Mouse (Mus musculus) heart, embryonic 14.5 days (tissue): ENCODE measurements around the gene Fam49a. TPM values are rescaled to one million over a fixed set of nuclear protein-coding genes. Genes with fewer than 3 reads are reported as not detected.

Source experiments
- ATAC-seq: fragments of 200-750 bp; cut with Nextera tagmentation; 2 replicates; pipeline ENCODE4 v1.8.0; 2017; ENCODE audit warnings: low read depth, moderate TSS enrichment; ENCODE audit not compliant: insufficient number of reproducible peaks, insufficient read depth, low FRiP score
- H3K27ac ChIP-seq, 2 experiments: fragments of 200-500 bp in 1 of 2; fragments of 300-500 bp in 1 of 2; sonication (generic) in 1 of 2; replicated peaks in 1 of 2; 2 replicates each; pipeline ENCODE4 v1.5.1; 2012 to 2014; ENCODE audit warnings: low read depth in 2 of 2, low read length in 2 of 2, control low read depth in 1 of 2, mild to moderate bottlenecking in 1 of 2, mixed read lengths in 1 of 2; ENCODE audit not compliant: control insufficient read depth in 1 of 2, insufficient read depth in 1 of 2
- H3K27me3 ChIP-seq: fragments of 300-500 bp; sonication (generic); 2 replicates; pipeline ENCODE4 v1.6.1; 2014; ENCODE audit warnings: mild to moderate bottlenecking, low read length, control low read depth; ENCODE audit not compliant: control insufficient read depth, insufficient read depth
- H3K36me3 ChIP-seq: fragments of 300-500 bp; sonication (generic); 2 replicates; pipeline ENCODE4 v1.6.1; 2014; ENCODE audit warnings: mild to moderate bottlenecking, control low read depth, low read length, mixed read lengths; ENCODE audit not compliant: control insufficient read depth, insufficient read depth
- H3K4me1 ChIP-seq, 2 experiments: fragments of 200-500 bp in 1 of 2; fragments of 300-500 bp in 1 of 2; sonication (generic) in 1 of 2; 2 replicates each; pipeline ENCODE4 v1.6.1; 2012 to 2014; ENCODE audit warnings: low read length in 2 of 2, control low read depth in 1 of 2, mixed read lengths in 1 of 2; ENCODE audit not compliant: control insufficient read depth in 2 of 2, insufficient read depth in 2 of 2
- H3K4me2 ChIP-seq: fragments of 300-500 bp; sonication (generic); 2 replicates; pipeline ENCODE4 v1.6.1; 2014; ENCODE audit warnings: mild to moderate bottlenecking, low read length
- H3K4me3 ChIP-seq, 2 experiments: fragments of 200-500 bp in 1 of 2; fragments of 300-500 bp in 1 of 2; sonication (generic) in 1 of 2; 2 replicates each; pipeline ENCODE4 v1.5.1; 2012 to 2014; ENCODE audit warnings: low read length in 2 of 2, mild to moderate bottlenecking in 2 of 2, control low read depth in 1 of 2, low read depth in 1 of 2, moderate library complexity in 1 of 2; ENCODE audit not compliant: control insufficient read depth in 1 of 2, insufficient read depth in 1 of 2
- H3K9ac ChIP-seq: fragments of 300-500 bp; sonication (generic); 2 replicates; pipeline ENCODE4 v1.6.1; 2014; ENCODE audit warnings: mild to moderate bottlenecking, low read length
- H3K9me3 ChIP-seq: fragments of 300-500 bp; sonication (generic); 2 replicates; pipeline ENCODE4 v1.6.1; 2016; ENCODE audit warnings: low read length, control low read depth; ENCODE audit not compliant: control insufficient read depth
- WGBS: fragments of 180-500 bp; shearing (Covaris S2); extraction: QIAGEN DNeasy Blood & Tissue Kit; methylation state at CpG from one replicate; pipeline ENCODE4 v1.1.7; 2014; 5-methylcytosine and 5-hydroxymethylcytosine counted together
- polyA plus RNA-seq: library from polyadenylated mRNA; unstranded; fragments of >200 nt; fragmentation: Nextera tagmentation; extraction: Ambion mirVana; gene quantifications from 2 replicates; pipeline ENCODE4 v1.2.1, GENCODE M21; 2014

The Fam49a gene
- polyA plus RNA-seq, 1 experiment from 2014 or later, result 40.5 TPM

DNA sequence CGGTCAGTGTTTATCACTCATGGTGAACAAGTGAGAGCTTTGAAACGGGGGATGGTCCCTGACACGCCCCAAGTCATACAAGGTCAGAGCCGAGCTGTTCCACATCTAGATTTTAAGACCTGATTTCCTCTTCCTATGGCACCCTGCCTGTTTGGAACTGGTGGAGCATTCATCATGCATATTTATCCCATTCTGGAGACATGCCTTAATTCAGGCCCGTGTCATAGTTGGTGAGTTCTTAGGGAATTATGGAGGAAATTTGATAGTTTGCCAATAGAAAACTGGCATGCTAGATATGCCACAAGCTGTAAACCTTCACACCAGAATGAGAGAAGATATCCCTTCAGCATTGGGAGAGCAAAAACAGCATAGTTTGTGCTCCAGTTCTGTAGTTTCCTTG is 8.4 kb upstream of the Fam49a start:
- no peak for ATAC-seq
- H3K27me3 ChIP-seq, result no peaks in the 10 kb centered on the region
- no peak overlapping the region for H3K4me3 ChIP-seq
- peaks cover 2 to 12% of the 10 kb centered on the region in 2 experiments; a peak in 3 of 4 replicates for H3K4me1 ChIP-seq
- H3K9me3 ChIP-seq, result no peaks in the 10 kb centered on the region
- no peaks in the 10 kb centered on the region for H3K36me3 ChIP-seq
- no peak overlapping the region for H3K27ac ChIP-seq
- H3K9ac ChIP-seq, result no peak overlapping the region
- WGBS, result 51% methylated on average over 5 of the region's 5 CpGs
- H3K4me2 ChIP-seq, result no peak overlapping the region

DNA sequence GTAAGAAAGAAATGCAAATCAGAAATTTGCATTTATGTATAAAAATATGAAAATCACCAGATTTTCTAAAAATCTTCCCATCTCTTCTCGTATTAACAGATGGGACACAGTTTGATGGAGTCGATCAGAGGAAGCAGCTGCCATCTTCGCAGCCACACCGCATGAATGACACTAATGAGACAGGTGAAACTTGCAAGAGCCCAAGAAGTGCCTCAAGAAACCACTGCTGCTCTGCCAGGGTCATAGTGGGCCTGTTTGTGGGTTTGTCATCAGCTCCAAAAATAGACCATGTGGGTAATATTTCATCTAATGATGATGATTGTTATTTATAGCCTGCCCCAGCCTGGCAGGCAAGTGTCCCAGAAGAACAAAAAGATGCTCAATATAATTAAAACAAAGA is 7.8 kb upstream of the Fam49a start:
- Histone ChIP-seq H3K27ac (no peak overlapping the region), H3K4me2 (no peak overlapping the region), H3K4me3 (no peak overlapping the region), H3K4me1 (peaks cover 2 to 12% of the 10 kb centered on the region in 2 experiments; a peak in 3 of 4 replicates), H3K27me3 (no peaks in the 10 kb centered on the region), H3K9me3 (no peaks in the 10 kb centered on the region), H3K9ac (no peak overlapping the region), H3K36me3 (no peaks in the 10 kb centered on the region)
- 81% methylated on average over 4 of the region's 4 CpGs for WGBS
- no peak for ATAC-seq

DNA sequence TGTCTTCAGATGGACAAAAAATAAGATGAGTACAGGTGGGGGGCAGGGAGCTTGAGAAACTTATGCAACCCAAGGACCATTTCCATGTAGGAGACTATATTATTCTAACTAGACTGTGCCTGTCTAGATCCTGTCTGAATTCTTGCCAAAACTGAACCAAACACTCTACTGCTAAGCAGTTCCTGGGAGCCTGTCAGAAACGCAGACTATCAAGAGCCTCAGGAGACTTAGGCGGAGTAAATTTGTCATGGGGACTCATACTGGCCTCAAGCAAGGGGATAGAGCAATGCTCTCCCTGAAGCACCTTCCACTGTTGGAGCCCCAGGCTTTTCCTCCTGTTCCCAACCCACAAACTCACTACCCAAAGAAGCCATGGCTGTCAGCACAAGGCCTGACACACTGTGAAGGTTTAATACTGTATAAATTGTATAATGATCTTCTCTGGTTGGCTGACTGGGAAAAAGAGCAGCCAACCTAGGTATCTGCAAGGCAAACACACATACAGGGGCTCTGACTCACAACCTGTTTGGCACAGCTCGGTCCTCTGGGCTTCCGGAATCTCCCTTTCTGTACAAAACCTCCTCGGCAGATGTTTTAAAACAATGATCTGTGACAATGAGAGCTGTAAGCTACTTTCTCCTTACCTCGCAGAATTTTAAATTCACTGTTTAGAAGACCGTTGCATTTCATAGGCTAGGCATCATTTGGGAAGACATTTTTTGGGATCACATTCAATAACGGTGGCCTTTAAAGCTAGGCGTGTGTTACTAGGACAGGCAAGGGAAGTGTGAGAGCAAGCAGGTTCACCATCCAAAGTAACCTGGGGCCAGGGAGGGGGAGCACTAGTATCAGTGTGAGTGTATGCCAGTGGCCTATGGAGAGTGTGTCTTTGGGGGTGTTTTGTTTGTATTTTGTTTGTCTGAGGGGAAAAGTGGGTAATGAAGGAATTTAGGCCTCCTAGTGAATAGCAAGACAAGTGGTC is 669 bp upstream of the Fam49a start:
- H3K36me3 ChIP-seq, result no peaks in the 10 kb centered on the region
- peak overlapping the region; percentile 93; the same call in 1 of the 2 replicates for H3K9ac ChIP-seq
- H3K4me3 ChIP-seq, result peak overlapping the region in 1 of 2 experiments; percentile 79; a peak in 2 of 4 replicates
- no peaks in the 10 kb centered on the region for H3K9me3 ChIP-seq
- H3K27ac ChIP-seq, result peak overlapping the region in 1 of 2 experiments; percentile 84; a peak in 1 of 4 replicates
- H3K27me3 ChIP-seq, result no peaks in the 10 kb centered on the region
- H3K4me1 ChIP-seq, result peaks cover 12 to 48% of the 10 kb centered on the region in 2 experiments
- ATAC-seq, result peak; percentile 11; the same call in 1 of the 2 replicates
- H3K4me2 ChIP-seq, result peak overlapping the region; percentile 83
- WGBS, result 65% methylated on average over 9 of the region's 9 CpGs

DNA sequence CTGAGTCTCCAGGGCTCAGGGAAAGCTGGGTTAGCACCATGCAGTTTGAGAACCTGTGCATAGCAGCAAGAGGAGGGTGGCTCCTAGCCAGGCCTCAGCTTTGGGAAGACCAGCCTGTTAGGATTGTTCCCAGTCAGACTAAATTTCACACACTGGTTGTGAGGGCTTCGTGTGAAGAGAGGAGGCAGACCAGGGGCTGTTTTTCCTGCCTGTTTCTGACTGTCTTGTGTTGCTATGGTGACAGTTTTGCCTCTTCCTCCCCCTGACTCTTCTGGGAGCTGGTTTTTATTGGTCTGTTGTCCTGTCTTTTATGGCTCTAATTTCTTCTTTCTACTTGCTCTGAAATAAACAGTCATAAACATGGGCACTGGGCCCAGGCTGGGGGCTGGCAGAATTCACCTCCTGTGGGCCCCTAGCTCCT is 1.4 kb downstream of the Fam49a start:
- Histone ChIP-seq H3K9me3 (no peaks in the 10 kb centered on the region), H3K27me3 (no peaks in the 10 kb centered on the region), H3K36me3 (no peaks in the 10 kb centered on the region), H3K4me1 (peaks cover 22 to 65% of the 10 kb centered on the region in 2 experiments), H3K9ac (peak overlapping the region; percentile 93), H3K27ac (peak overlapping the region in 1 of 2 experiments; percentile 84; a peak in 2 of 4 replicates), H3K4me3 (peak overlapping the region; percentile 58 to 79), H3K4me2 (peak overlapping the region; percentile 83)
- 7% methylated on average over 1 of the region's 1 CpGs for WGBS
- 0 out of 2 replicates have a peak, but pooled peaks have one; percentile 32 for ATAC-seq

DNA sequence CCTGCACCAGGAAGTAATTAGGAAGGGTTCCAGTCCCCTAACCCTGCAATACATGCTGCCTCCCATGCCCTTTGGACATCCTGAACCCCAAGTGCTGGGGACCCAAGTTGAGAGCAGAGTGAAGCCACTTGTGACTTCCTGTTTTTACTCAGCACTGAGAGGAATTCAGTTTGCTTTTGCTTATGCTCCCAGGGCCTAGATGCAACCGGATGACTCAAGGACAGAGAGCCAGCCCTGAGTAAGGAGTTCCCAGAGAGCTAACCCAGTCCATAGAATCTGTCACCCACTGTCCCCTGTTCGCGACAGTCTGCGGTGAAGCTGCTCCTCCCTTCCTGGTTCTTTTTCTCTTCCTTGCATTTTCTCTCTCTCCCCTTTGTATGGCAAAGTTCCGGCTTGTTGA is 2.2 kb downstream of the Fam49a start:
- Histone ChIP-seq H3K9me3 (no peaks in the 10 kb centered on the region), H3K36me3 (no peaks in the 10 kb centered on the region), H3K4me1 (peaks cover 22 to 65% of the 10 kb centered on the region in 2 experiments), H3K27ac (no peak overlapping the region), H3K27me3 (no peaks in the 10 kb centered on the region), H3K9ac (peak overlapping the region; percentile 93), H3K4me2 (peak overlapping the region; percentile 83), H3K4me3 (peak overlapping the region; percentile 12 to 79)
- ATAC-seq, result no peak
- WGBS, result 57% methylated on average over 5 of the region's 5 CpGs

DNA sequence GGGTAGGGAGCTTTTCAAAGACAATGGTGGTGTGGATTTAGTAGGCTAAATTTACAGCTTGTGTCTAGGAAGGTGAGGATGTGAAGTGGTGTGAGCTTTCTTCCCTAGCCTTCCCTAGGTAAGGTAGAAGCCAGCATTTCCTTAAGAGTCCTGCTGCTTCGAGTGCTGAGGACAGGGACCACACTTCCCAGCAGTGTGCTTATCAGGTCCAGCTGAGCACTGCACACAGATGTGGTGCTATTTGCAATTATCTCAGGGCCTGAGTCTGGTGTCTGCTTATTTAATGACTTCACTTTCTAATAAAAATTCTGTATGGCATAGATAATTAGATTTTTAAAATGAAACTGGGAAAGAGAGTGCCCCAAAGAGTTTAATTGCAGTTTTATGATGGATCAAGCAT is 4.6 kb downstream of the Fam49a start:
- H3K4me2 ChIP-seq, result peak overlapping the region; percentile 83; the same call in 1 of the 2 replicates

DNA sequence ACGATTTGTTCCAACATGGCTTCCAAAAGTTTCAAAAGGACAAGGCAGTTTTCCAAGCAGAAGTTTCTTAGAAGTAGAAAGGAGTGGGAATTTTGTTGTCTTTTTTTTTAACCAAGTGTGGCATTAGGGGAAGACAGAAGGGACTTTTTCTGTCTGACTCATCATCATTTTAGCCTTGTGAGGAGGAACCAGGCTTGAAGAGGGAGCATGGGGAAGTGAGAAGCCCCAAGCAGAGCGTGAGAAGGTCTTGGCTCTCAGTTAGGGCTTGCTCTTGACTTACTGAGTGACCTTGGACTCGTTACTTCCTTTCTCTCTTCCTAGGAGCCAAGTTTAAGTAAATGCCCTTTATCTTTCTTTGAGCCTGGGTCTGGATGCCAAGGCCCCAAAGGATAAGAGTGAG is 8.6 kb downstream of the Fam49a start:
- no peak for ATAC-seq
- Histone ChIP-seq H3K9ac (no peak overlapping the region), H3K36me3 (no peaks in the 10 kb centered on the region), H3K9me3 (no peaks in the 10 kb centered on the region), H3K4me3 (no peak overlapping the region), H3K4me2 (no peak overlapping the region), H3K27me3 (no peaks in the 10 kb centered on the region), H3K27ac (no peak overlapping the region), H3K4me1 (peaks cover 30 to 70% of the 10 kb centered on the region in 2 experiments)
- WGBS, result 80% methylated on average over 3 of the region's 3 CpGs

More for the DNA sequence above, 4.6 kb downstream of the Fam49a start:
- H3K27me3 ChIP-seq, result no peaks in the 10 kb centered on the region
- no peaks in the 10 kb centered on the region for H3K9me3 ChIP-seq
- no peak overlapping the region for H3K9ac ChIP-seq
- ATAC-seq, result no peak
- no peak overlapping the region for H3K4me3 ChIP-seq
- WGBS, result 10% methylated on average over 1 of the region's 1 CpGs
- no peaks in the 10 kb centered on the region for H3K36me3 ChIP-seq
- H3K4me1 ChIP-seq, result peaks cover 25 to 67% of the 10 kb centered on the region in 2 experiments
- no peak overlapping the region for H3K27ac ChIP-seq
